Mouse (Mus musculus) neural tube, embryonic 15.5 days (tissue): Measurements from ENCODE around the gene Cdc26. TPM values are rescaled to one million over a fixed set of nuclear protein-coding genes. Genes with fewer than 3 reads are reported as not detected.

Source experiments
- ATAC-seq: fragments of 200-750 bp; cut with Nextera tagmentation; 2 replicates; pipeline ENCODE4 v1.8.0; 2017; ENCODE audit warnings: mild to moderate bottlenecking, moderate TSS enrichment, moderate library complexity; ENCODE audit not compliant: low FRiP score
- H3K27ac ChIP-seq: fragments of 300-500 bp; sonication (generic); replicated peaks from 2 replicates; pipeline ENCODE4 v1.5.1; 2015; ENCODE audit warnings: mild to moderate bottlenecking, inconsistent platforms
- H3K27me3 ChIP-seq: fragments of 300-500 bp; sonication (generic); replicated peaks from 2 replicates; pipeline ENCODE4 v1.6.1; 2015; ENCODE audit warnings: inconsistent platforms
- H3K36me3 ChIP-seq: fragments of 300-500 bp; sonication (generic); 2 replicates; pipeline ENCODE4 v1.6.1; 2015; ENCODE audit warnings: inconsistent platforms
- H3K4me1 ChIP-seq: fragments of 300-500 bp; sonication (generic); 2 replicates; pipeline ENCODE4 v1.6.1; 2015; ENCODE audit warnings: inconsistent platforms
- H3K4me2 ChIP-seq: fragments of 300-500 bp; sonication (generic); 2 replicates; pipeline ENCODE4 v1.6.1; 2015; ENCODE audit warnings: inconsistent platforms, mild to moderate bottlenecking, moderate library complexity
- H3K4me3 ChIP-seq: fragments of 300-500 bp; sonication (generic); replicated peaks from 2 replicates; pipeline ENCODE4 v1.5.1; 2015; ENCODE audit warnings: mild to moderate bottlenecking, inconsistent platforms
- H3K9ac ChIP-seq: fragments of 300-500 bp; sonication (generic); replicated peaks from 2 replicates; pipeline ENCODE4 v1.6.1; 2015; ENCODE audit warnings: mild to moderate bottlenecking, inconsistent platforms
- H3K9me3 ChIP-seq: fragments of 300-500 bp; sonication (generic); replicated peaks from 2 replicates; pipeline ENCODE4 v1.6.1; 2016; ENCODE audit warnings: inconsistent platforms
- WGBS: fragments of 180-500 bp; shearing (Covaris S2); methylation state at CpG from one replicate; pipeline ENCODE4 v1.1.7; 2015; ENCODE audit warnings: mixed read lengths; 5-methylcytosine and 5-hydroxymethylcytosine counted together
- polyA plus RNA-seq: library from polyadenylated mRNA; unstranded; fragments of >200 nt; fragmentation: Nextera tagmentation; extraction: Ambion mirVana; gene quantifications from 2 replicates; pipeline ENCODE4 v1.2.1, GENCODE M21; 2015

Gene Cdc26
- polyA plus RNA-seq, 1 experiment from 2014 or later = 76.8 TPM

DNA sequence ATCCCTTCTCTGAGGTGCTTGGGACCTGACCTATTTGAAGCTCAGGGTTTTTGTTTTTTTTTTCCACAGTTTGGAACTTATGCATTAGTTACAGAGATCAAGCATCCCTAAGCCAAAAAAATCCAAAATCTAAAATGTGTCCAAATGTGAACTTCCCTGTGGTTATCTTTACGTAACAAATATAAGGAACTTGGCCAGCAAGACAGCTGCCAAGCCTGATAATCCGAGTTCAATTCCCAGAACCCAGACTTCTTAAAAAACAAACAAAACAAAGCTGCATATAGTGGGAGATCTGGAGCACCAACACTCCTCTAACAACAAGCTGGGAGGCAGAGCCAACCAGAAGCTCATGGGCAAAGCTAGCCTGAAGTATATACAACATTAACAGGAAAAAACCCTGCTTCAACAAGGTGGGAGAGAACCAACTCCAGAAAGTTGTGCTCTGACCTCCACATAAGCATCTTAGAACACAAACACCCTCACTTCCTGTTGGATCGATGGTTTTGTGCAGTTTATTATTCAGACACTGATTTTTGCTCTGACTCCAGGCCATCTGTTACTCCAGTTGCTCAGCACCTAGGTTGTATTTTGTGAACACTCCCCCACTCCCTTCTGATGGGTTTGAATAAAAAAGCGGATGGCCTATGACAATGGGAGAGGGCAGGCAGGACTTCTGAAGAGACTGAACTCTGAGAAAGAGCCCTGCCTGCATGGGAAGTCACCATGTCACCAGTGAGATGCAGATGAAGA lies 10.7 kb downstream of the Cdc26 start:
- Histone ChIP-seq H3K27me3 (no peaks in the 10 kb centered on the region), H3K36me3 (peaks cover 75% of the 10 kb centered on the region), H3K9ac (no peak overlapping the region), H3K4me2 (no peak overlapping the region), H3K9me3 (no peaks in the 10 kb centered on the region), H3K4me1 (no peaks in the 10 kb centered on the region), H3K4me3 (no peak overlapping the region), H3K27ac (no peak overlapping the region)
- no peak for ATAC-seq
- 89% methylated on average over 4 of the region's 4 CpGs for WGBS

DNA sequence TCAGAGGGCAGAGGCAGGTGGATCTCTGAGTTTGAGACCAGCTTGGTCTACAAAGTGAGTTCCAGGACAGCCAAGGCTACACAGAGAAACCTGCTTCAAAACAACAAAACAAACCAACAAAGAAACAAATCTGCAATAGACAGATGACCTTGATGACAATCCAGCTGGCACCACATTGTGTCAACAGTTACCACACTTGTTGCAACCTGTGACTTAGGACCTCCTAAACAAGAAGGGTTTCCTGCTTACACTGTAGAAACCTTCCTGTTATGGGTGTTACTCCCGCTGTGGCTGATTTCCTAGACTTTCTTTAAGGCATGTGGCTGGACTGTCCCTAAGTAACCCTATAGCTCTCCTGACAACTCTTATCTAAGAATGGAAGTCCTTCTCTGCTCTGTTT lies 12.6 kb downstream of the Cdc26 start:
- no peak overlapping the region for H3K9ac ChIP-seq
- H3K4me3 ChIP-seq = no peak overlapping the region
- H3K9me3 ChIP-seq = no peaks in the 10 kb centered on the region
- ATAC-seq = no peak
- H3K4me2 ChIP-seq = no peak overlapping the region
- 100% methylated on average over 1 of the region's 1 CpGs for WGBS
- no peaks in the 10 kb centered on the region for H3K4me1 ChIP-seq
- H3K27me3 ChIP-seq = no peaks in the 10 kb centered on the region
- peaks cover 67% of the 10 kb centered on the region for H3K36me3 ChIP-seq
- no peak overlapping the region for H3K27ac ChIP-seq

DNA sequence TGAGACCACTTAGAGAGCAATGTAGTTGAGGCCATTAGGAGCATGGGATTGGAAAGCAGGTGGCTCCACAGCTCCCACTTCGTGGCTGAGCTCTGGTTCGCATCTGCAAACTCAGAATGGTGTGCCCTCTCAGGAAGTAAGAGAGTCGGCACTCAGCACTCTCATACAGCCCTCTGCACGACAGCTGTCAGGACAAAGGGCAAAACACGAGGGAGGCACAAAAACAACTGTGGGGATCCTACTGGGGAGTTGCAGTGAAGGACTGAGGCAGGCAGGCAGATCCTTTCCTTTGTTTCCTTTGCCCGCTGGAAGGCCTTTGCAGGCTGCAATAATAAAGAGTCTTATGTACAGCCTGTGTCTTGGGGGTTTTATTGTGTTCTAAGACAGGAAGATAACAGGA lies 15.0 kb downstream of the Cdc26 start:
- H3K4me1 ChIP-seq = no peaks in the 10 kb centered on the region
- no peaks in the 10 kb centered on the region for H3K9me3 ChIP-seq
- H3K4me3 ChIP-seq = no peak overlapping the region
- no peak overlapping the region for H3K9ac ChIP-seq
- no peak overlapping the region for H3K27ac ChIP-seq
- no peaks in the 10 kb centered on the region for H3K27me3 ChIP-seq
- WGBS = 12% methylated on average over 6 of the region's 6 CpGs
- ATAC-seq = no peak
- H3K4me2 ChIP-seq = no peak overlapping the region
- H3K36me3 ChIP-seq = peaks cover 65% of the 10 kb centered on the region

DNA sequence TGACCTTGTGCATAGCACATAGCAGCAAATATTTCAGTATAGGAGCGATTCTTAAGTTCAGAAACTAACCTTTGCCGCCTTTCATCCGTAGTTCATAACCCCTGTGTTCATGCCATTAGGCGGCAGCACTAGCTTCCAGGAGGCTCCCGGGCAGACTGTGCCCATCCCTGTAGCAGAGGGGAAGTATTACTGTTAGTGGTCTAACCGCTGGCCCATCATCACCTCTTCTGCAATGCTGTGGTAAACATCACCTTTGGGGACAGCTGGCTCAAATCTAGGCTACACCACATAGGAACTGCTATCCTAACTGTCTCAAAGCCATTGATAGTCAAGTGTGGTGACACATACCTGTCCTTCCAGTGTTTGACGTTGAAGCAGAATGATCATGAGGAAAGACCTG lies 16.6 kb downstream of the Cdc26 start:
- Histone ChIP-seq H3K27me3 (no peaks in the 10 kb centered on the region), H3K36me3 (peaks cover 56% of the 10 kb centered on the region), H3K9me3 (no peaks in the 10 kb centered on the region), H3K4me3 (no peak overlapping the region), H3K27ac (no peak overlapping the region), H3K4me2 (no peak overlapping the region), H3K9ac (no peak overlapping the region), H3K4me1 (no peaks in the 10 kb centered on the region)
- 90% methylated on average over 7 of the region's 7 CpGs for WGBS
- no peak for ATAC-seq

DNA sequence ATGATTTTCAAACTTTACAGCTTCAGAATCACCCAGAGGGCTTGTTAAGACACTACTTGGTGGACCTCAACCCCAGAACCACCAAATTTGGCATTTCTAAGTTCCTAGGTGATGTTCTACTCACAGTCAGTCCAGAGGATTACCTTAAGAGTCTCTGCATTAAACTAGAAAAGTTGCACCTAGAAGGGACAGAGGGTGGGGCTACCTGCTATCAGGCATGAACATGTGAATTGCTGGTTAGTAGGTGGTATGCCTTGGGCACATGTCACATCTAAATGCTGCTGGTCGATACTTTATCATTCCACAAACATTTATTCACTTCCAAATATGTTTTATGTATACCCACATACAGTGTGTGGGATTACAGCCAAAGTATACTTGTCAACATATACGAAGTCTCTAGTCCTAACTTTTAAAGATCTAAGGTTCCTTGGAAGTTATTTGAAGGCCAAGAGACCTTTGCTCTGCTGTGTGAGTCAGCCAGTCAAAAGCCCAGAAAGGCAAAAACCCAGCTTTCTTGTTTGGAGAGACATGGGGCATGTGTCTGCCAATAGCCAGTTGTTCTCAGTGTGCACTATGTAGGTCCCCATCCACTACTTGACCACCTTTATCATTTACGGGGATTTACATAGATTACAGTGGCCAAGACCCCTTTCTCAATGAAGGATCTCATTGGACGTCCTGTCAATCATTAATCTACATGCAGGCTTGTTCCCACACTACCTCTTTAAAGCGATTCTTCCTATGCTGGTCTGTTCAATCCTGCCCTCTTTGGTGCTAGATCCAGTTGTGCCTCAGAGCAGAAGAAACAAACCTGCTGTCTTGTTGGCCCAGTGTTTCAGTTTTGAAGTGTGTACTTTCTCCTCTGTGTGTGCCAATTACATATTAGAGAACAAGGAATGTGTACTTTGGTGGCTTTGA lies 18.6 kb downstream of the Cdc26 start:
- H3K9ac ChIP-seq = no peak overlapping the region
- H3K4me3 ChIP-seq = no peak overlapping the region
- no peak for ATAC-seq
- no peak overlapping the region for H3K4me2 ChIP-seq
- 93% methylated on average over 5 of the region's 5 CpGs for WGBS
- H3K9me3 ChIP-seq = no peaks in the 10 kb centered on the region
- H3K36me3 ChIP-seq = peaks cover 44% of the 10 kb centered on the region
- no peaks in the 10 kb centered on the region for H3K4me1 ChIP-seq
- H3K27me3 ChIP-seq = no peaks in the 10 kb centered on the region
- no peak overlapping the region for H3K27ac ChIP-seq

DNA sequence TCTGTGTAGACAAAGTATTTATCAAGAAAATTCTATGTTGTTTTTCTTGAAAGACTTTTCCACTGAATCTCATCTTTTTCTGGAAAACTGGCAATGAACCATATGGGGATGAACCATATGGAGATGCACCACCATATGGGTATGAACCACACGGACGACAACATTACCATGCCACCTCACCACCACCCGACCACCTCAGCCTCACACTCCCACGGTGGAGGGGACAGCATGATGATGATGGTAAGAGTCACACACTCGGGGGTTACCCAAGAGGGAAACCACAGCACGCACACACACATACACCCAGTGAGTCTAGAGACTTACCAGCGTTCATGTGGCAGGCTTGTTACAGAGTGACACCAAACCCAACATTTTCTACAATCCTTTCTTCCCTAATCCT lies 23.0 kb downstream of the Cdc26 start:
- Histone ChIP-seq H3K27ac (no peak overlapping the region), H3K9ac (no peak overlapping the region), H3K4me3 (no peak overlapping the region), H3K27me3 (no peaks in the 10 kb centered on the region), H3K9me3 (no peaks in the 10 kb centered on the region), H3K36me3 (peaks cover 26% of the 10 kb centered on the region), H3K4me2 (no peak overlapping the region), H3K4me1 (no peaks in the 10 kb centered on the region)
- 99% methylated on average over 7 of the region's 7 CpGs for WGBS
- ATAC-seq = no peak

DNA sequence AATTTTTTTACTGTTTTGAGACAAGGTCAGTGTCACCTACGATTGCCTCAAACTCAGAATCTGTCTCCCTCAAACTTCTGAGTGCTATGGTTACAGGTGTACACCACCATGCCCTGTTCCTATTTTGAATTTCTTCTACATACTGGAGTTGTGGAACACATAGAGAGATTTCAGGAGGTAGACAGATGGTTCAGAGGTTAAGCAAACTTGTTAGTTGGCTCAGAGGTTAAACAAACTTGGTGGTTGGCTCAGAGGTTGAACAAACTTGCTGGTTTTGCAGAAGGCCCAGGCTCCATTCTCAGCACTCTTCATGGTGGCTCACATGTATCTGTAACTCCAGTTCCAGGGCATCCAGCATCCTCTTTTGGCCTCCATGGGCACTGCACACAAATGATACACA lies 24.3 kb downstream of the Cdc26 start:
- ATAC-seq = no peak
- WGBS = 95% methylated on average over 1 of the region's 1 CpGs

DNA sequence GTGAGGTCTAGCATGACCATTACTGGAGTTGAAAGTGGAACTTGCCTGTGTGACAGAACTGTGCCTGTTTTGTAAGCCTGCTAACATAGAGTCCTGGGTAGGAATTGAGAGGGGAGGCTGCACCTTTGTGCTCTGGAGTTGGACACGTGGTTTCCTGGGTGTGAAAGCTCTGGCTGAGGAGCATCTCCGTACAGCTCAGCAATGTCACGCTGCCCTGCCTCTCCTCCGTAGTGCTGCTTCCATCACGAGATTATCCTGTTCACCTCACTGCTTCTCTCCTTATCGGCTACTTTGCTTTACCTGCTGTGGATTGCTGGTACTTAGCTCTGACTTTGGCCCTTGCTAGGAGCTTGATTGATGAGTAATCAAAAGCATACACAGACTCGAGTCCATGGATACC lies 24.7 kb downstream of the Cdc26 start:
- Histone ChIP-seq H3K4me3 (no peak overlapping the region), H3K9ac (no peak overlapping the region), H3K4me1 (no peaks in the 10 kb centered on the region), H3K27ac (no peak overlapping the region), H3K27me3 (no peaks in the 10 kb centered on the region), H3K4me2 (no peak overlapping the region), H3K9me3 (no peaks in the 10 kb centered on the region), H3K36me3 (peaks cover 11% of the 10 kb centered on the region; the same call in 1 of the 2 replicates)
- WGBS = 85% methylated on average over 7 of the region's 7 CpGs
- no peak for ATAC-seq

More for the DNA sequence above, 24.3 kb downstream of the Cdc26 start:
- Histone ChIP-seq H3K4me1 (no peaks in the 10 kb centered on the region), H3K9me3 (no peaks in the 10 kb centered on the region), H3K36me3 (peaks cover 15% of the 10 kb centered on the region; the same call in 1 of the 2 replicates), H3K9ac (no peak overlapping the region), H3K4me3 (no peak overlapping the region), H3K4me2 (no peak overlapping the region), H3K27ac (no peak overlapping the region), H3K27me3 (no peaks in the 10 kb centered on the region)

DNA sequence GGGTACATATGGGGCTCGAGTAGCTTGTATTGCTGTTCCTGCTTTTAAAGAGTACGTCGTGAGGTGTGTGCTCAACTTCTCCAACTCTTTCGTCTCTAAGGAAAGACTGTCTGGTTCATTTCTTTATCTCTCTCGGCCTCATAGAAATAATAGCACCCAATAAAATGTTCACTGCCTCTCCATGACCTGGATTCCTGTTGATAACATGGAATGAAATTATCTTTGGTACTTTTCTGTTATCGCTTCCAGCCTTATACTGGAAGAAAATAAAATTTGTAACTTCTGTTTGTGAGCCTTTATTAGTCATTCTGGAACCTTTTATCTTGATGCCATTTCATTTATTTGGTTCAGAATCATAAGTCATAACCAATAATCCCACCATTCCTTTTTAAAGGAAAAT lies 25.2 kb downstream of the Cdc26 start:
- Histone ChIP-seq H3K4me3 (no peak overlapping the region), H3K9me3 (no peaks in the 10 kb centered on the region), H3K4me1 (no peaks in the 10 kb centered on the region), H3K9ac (no peak overlapping the region), H3K36me3 (peaks cover 7% of the 10 kb centered on the region; the same call in 1 of the 2 replicates), H3K27me3 (no peaks in the 10 kb centered on the region), H3K27ac (no peak overlapping the region), H3K4me2 (no peak overlapping the region)
- 95% methylated on average over 6 of the region's 6 CpGs for WGBS
- ATAC-seq = no peak

DNA sequence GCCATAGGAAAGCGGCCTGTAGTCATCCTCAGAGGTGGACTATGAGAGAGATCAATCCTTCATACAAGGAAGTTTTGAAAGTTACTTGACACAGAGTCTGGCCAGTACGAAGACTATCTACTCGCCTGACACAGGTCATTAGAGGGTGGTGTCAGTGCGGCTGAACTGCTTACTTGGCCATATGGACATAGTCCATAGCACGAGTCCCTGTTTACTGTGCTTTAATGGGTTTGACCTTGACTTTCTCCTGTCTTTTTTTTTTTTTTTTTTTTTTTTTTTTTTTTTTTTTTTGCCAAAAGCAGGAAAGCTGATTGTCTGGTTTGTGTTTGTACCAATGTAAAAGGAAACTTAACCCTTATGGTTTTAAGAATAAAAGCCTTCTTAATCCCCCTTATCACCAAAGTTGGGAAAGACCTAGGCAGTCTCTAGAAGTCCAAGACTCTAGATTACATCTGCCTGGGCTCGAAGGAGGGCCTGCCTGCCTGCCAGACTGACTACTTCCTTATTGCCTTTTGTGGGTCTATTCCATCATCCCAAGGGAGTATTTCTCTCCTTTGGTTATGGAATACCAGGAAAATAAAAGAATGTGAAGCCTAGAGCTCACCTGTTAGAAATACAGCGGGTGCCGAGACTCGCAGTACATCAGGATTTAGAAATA lies 28.6 kb downstream of the Cdc26 start:
- Histone ChIP-seq H3K36me3 (no peaks in the 10 kb centered on the region), H3K27ac (no peak overlapping the region), H3K9me3 (no peaks in the 10 kb centered on the region), H3K9ac (no peak overlapping the region), H3K4me1 (no peaks in the 10 kb centered on the region), H3K27me3 (no peaks in the 10 kb centered on the region), H3K4me2 (no peak overlapping the region), H3K4me3 (no peak overlapping the region)
- no peak for ATAC-seq
- WGBS = 88% methylated on average over 9 of the region's 9 CpGs

DNA sequence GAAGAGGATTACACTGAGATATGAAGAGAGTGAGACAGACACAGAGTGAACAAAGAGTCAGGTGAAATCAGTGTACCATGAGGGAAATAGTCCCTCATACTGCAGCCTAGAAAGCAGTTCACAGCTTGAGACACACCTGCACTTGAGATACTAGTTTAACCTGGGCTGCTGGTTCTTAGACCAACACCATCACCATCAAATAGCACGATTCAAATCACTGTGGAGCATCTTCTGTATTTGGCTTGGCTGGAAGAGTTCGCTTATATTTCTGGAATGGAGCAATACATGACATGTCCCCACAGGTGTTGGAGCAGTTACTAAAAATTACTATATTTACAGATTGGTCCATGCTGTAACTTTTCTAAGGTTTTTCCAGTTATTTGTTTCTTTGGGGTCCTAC lies 32.3 kb downstream of the Cdc26 start:
- WGBS = 86% methylated on average over 2 of the region's 2 CpGs
- no peak overlapping the region for H3K9ac ChIP-seq
- ATAC-seq = no peak
- no peaks in the 10 kb centered on the region for H3K36me3 ChIP-seq
- no peaks in the 10 kb centered on the region for H3K9me3 ChIP-seq
- no peak overlapping the region for H3K4me3 ChIP-seq
- H3K27me3 ChIP-seq = no peaks in the 10 kb centered on the region
- H3K4me1 ChIP-seq = no peaks in the 10 kb centered on the region
- H3K27ac ChIP-seq = no peak overlapping the region
- H3K4me2 ChIP-seq = no peak overlapping the region
